Comparison of ENCODE assay signal across 12 mouse cellular contexts in the genomic region with DNA sequence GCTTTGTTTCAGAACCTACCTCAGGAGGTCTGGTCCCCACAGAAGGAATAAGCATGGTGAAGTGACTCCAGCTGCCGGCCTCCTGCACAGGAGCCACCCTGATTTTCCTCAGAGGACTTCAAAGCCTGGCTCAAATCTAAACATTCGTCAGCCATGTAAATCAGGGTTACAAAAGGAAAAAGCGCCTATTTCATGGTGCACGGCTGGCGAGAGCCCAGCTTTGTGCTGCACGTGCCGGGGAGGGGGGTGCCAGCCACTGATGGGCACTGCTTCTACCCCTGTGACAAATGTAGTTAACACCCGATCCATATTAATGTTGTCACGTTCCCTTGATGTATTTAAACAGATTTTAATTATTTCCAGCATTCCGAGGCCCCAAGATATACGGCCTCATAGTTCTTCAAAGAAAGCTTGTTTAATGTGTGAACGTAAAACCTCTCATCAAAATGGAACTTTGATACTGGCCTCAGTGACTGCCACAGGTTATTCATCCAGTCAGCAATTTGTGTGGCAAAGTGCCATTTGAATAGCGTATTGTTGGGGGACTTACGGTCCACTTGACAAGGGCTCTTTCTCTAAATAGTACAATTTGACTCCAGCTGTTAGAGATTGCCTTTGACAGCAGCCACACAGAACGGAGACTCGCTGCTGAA.
DNase-seq lines count a peak whose midpoint lies in the region; ATAC-seq and TF ChIP-seq lines count a peak whose summit lies in the region.
"Had no signal": no experiment of that assay in that cellular context is flagged by ENCODE, and none has a peak within 500 bp of the region (broad histone marks: within the 10 kb centered on the region; RNA-seq: fewer than 3 reads in every experiment).

No protein-coding gene starts in this region.

- intact Hi-C loops in gastrocnemius, postnatal 36 days (cut with DNase I): no loop called here
- intact Hi-C loops in left cerebral cortex, postnatal 36 days (cut with DNase I): no loop called here

- H3K9ac ChIP-seq in forebrain, embryonic 15.5 days (replicated peaks): 0 out of 2 replicates have a peak overlapping the region, but pooled peaks have one; percentile 16
- no peak overlapping the region for H3K9ac ChIP-seq in limb, embryonic 15.5 days
- no peak overlapping the region for H3K9ac ChIP-seq in stomach, embryonic 15.5 days
- H3K9ac ChIP-seq: heart, embryonic 15.5 days had no signal

- no peak overlapping the region for H3K27ac ChIP-seq in layer of hippocampus, adult 2 months
- no peak overlapping the region for H3K27ac ChIP-seq in forebrain, embryonic 15.5 days (replicated peaks)
- H3K27ac ChIP-seq in limb, embryonic 15.5 days: no peak overlapping the region
- no peak overlapping the region for H3K27ac ChIP-seq in stomach, embryonic 15.5 days
- H3K27ac ChIP-seq: heart, embryonic 15.5 days; macrophage had no signal

- no peak for DNase-seq in layer of hippocampus, adult 2 months (ENCODE audit: low spot score in 2 of 2)
- DNase-seq in layer of hippocampus, adult 11-12 months (ENCODE audit: low spot score): no peak
- no peak for DNase-seq in gastrocnemius, postnatal 36 days
- no peak for DNase-seq in left cerebral cortex, postnatal 36 days (ENCODE audit: low spot score in 2 of 2)
- DNase-seq in kidney, adult 18-20 months: no peak
- DNase-seq: adrenal gland, postnatal 14 days; thymus, adult 2 months had no signal

- TF ChIP-seq CTCF in layer of hippocampus, adult 2 months (conservative IDR thresholded peaks at IDR 0.05): no peak

- 2% methylated on average over 16 of the region's 16 CpGs for WGBS in forebrain, embryonic 15.5 days
- WGBS in limb, embryonic 15.5 days: 16% methylated on average over 16 of the region's 16 CpGs
- WGBS in stomach, embryonic 15.5 days: 35% methylated on average over 16 of the region's 16 CpGs

- peaks cover 11% of the 10 kb centered on the region for H3K4me1 ChIP-seq in forebrain, embryonic 15.5 days
- H3K4me1 ChIP-seq in limb, embryonic 15.5 days: no peaks in the 10 kb centered on the region
- H3K4me1 ChIP-seq in stomach, embryonic 15.5 days: 0 out of 2 replicates have a peak, but pooled peaks cover 3% of the 10 kb centered on the region
- H3K4me1 ChIP-seq: heart, embryonic 15.5 days had no signal

- peak overlapping the region; percentile 17; the same call in 1 of the 2 replicates for H3K4me3 ChIP-seq in layer of hippocampus, adult 2 months
- peak overlapping the region; percentile 8 for H3K4me3 ChIP-seq in forebrain, embryonic 15.5 days
- H3K4me3 ChIP-seq in limb, embryonic 15.5 days: no peak overlapping the region
- H3K4me3 ChIP-seq in stomach, embryonic 15.5 days (replicated peaks): no peak overlapping the region
- H3K4me3 ChIP-seq: heart, embryonic 15.5 days had no signal

- peaks cover 30% of the 10 kb centered on the region; the same call in 1 of the 2 replicates for H3K27me3 ChIP-seq in forebrain, embryonic 15.5 days
- H3K27me3 ChIP-seq in limb, embryonic 15.5 days: no peaks in the 10 kb centered on the region
- H3K27me3 ChIP-seq in stomach, embryonic 15.5 days (replicated peaks): no peaks in the 10 kb centered on the region
- H3K27me3 ChIP-seq: heart, embryonic 15.5 days had no signal

- no peaks in the 10 kb centered on the region for H3K36me3 ChIP-seq in forebrain, embryonic 15.5 days
- no peaks in the 10 kb centered on the region for H3K36me3 ChIP-seq in limb, embryonic 15.5 days
- H3K36me3 ChIP-seq in stomach, embryonic 15.5 days: no peaks in the 10 kb centered on the region
- H3K36me3 ChIP-seq: heart, embryonic 15.5 days had no signal

- ATAC-seq in forebrain, embryonic 15.5 days (replicated peaks): peak; percentile 91
- ATAC-seq in limb, embryonic 15.5 days (ENCODE audit: insufficient number of reproducible peaks, low FRiP score, low TSS enrichment, low read depth): no peak
- ATAC-seq in stomach, embryonic 15.5 days (ENCODE audit: insufficient read depth, low FRiP score, low read depth): no peak

- peak overlapping the region; percentile 38 for H3K4me2 ChIP-seq in forebrain, embryonic 15.5 days (replicated peaks)
- 0 out of 2 replicates have a peak overlapping the region, but pooled peaks have one; percentile 6 for H3K4me2 ChIP-seq in limb, embryonic 15.5 days
- H3K4me2 ChIP-seq in stomach, embryonic 15.5 days: peak overlapping the region; percentile 34
- H3K4me2 ChIP-seq: heart, embryonic 15.5 days had no signal

- H3K9me3 ChIP-seq in forebrain, embryonic 15.5 days: no peaks in the 10 kb centered on the region
- H3K9me3 ChIP-seq in limb, embryonic 15.5 days: no peaks in the 10 kb centered on the region
- H3K9me3 ChIP-seq in stomach, embryonic 15.5 days: no peaks in the 10 kb centered on the region
- H3K9me3 ChIP-seq: heart, embryonic 15.5 days had no signal

Comparison
In these comparisons a context has a peak if more than half of its experiments do, and no peak if none do; other contexts are left out.
1. H3K4me3 ChIP-seq: peak in layer of hippocampus, adult 2 months (single experiment) and forebrain, embryonic 15.5 days (single experiment); none in limb, embryonic 15.5 days (single experiment) and stomach, embryonic 15.5 days (single experiment).
2. Peak in every context shown above with its lines, with median percentiles within 50 percentile points of each other: H3K4me2 ChIP-seq.